Mouse (Mus musculus) hindbrain, embryonic 16.5 days (tissue): ENCODE measurements around the gene Htr5a. TPM values are rescaled to one million over a fixed set of nuclear protein-coding genes. Genes with fewer than 3 reads are reported as not detected.

ENCODE experiments used
- ATAC-seq: fragments of 200-750 bp; cut with Nextera tagmentation; 2 replicates; pipeline ENCODE4 v1.8.0; 2017; ENCODE audit warnings: moderate TSS enrichment, moderate library complexity
- H3K27ac ChIP-seq: fragments of 300-500 bp; sonication (generic); 2 replicates; pipeline ENCODE4 v1.5.1; 2014; ENCODE audit warnings: low read depth, mild to moderate bottlenecking, control low read depth, low read length, moderate library complexity
- H3K27me3 ChIP-seq: fragments of 300-500 bp; sonication (generic); replicated peaks from 2 replicates; pipeline ENCODE4 v1.6.1; 2014; ENCODE audit warnings: low read length; ENCODE audit not compliant: control insufficient read depth, insufficient read depth
- H3K36me3 ChIP-seq: fragments of 300-500 bp; sonication (generic); 2 replicates; pipeline ENCODE4 v1.6.1; 2014; ENCODE audit warnings: mild to moderate bottlenecking, low read length, moderate library complexity, mixed read lengths; ENCODE audit not compliant: control insufficient read depth, insufficient read depth
- H3K4me1 ChIP-seq: fragments of 300-500 bp; sonication (generic); 2 replicates; pipeline ENCODE4 v1.6.1; 2014; ENCODE audit warnings: low read depth, low read length; ENCODE audit not compliant: control insufficient read depth, insufficient read depth
- H3K4me2 ChIP-seq: fragments of 300-500 bp; sonication (generic); 2 replicates; pipeline ENCODE4 v1.6.1; 2014; ENCODE audit warnings: mild to moderate bottlenecking, low read length, control low read depth, moderate library complexity
- H3K4me3 ChIP-seq: fragments of 300-500 bp; sonication (generic); 2 replicates; pipeline ENCODE4 v1.5.1; 2014; ENCODE audit warnings: mild to moderate bottlenecking, low read length, control low read depth, moderate library complexity
- H3K9ac ChIP-seq: fragments of 300-500 bp; sonication (generic); 2 replicates; pipeline ENCODE4 v1.6.1; 2014; ENCODE audit warnings: low read depth, mild to moderate bottlenecking, control low read depth, low read length, moderate library complexity
- H3K9me3 ChIP-seq: fragments of 300-500 bp; sonication (generic); 2 replicates; pipeline ENCODE4 v1.6.1; 2014; ENCODE audit warnings: mild to moderate bottlenecking, low read length, moderate library complexity; ENCODE audit not compliant: control insufficient read depth
- WGBS: fragments of 180-500 bp; shearing (Covaris S2); extraction: QIAGEN DNeasy Blood & Tissue Kit; methylation state at CpG from one replicate; pipeline ENCODE4 v1.1.7; 2014; 5-methylcytosine and 5-hydroxymethylcytosine counted together
- polyA plus RNA-seq: library from polyadenylated mRNA; unstranded; fragments of >200 nt; fragmentation: Nextera tagmentation; extraction: Ambion mirVana; gene quantifications from 2 replicates; pipeline ENCODE4 v1.2.1, GENCODE M21; 2015

Htr5a gene
- polyA plus RNA-seq, 1 experiment from 2014 or later = 2.0 TPM

- Histone ChIP-seq H3K9ac (no peak overlapping the region), H3K4me2 (no peak overlapping the region), H3K27ac (no peak overlapping the region), H3K9me3 (no peaks in the 10 kb centered on the region), H3K4me1 (no peaks in the 10 kb centered on the region), H3K27me3 (no peaks in the 10 kb centered on the region), H3K36me3 (no peaks in the 10 kb centered on the region), H3K4me3 (no peak overlapping the region)
- no peak for ATAC-seq
- 83% methylated on average over 3 of the region's 3 CpGs for WGBS
Observed at GRCm38 (mm10) chr5:27879726-27880125, 37.8 kb downstream of the Htr5a start.

DNA sequence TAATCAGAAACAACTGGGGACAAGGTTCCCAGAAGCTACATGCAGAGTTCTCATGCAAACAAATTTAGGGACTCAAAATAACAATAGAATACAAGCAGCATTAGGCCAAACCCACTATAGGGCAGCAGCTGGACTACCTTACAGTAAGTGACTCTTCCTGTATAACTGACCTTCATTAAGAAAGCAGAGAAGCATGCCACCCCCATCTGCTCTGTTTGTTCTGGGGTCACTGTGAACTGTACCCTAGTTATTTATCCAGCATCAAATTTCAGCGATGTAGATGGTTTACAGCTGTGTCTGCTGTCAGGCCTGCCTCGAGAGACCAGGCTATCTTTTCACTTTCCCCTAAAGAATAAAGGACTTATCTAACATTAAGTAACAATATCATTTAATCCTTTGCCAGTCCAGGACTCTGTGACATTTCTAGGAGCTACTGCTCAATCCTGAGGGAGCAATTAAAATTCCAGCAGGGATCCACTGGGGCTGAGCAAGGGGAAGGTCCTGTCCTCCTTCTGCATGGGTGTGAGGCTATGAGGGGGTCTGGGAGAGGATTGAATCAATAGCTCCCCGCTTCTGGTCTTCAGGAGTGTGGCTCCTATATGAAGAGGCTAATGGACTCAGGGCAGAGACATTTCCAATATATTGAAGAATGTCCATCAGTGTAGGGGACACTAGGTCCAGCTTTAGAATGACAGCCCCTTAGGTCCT is 38.5 kb downstream of the Htr5a start:
- 78% methylated on average over 3 of the region's 3 CpGs for WGBS
- H3K4me2 ChIP-seq = no peak overlapping the region
- H3K4me3 ChIP-seq = no peak overlapping the region
- no peaks in the 10 kb centered on the region for H3K27me3 ChIP-seq
- H3K36me3 ChIP-seq = no peaks in the 10 kb centered on the region
- no peak for ATAC-seq
- no peak overlapping the region for H3K9ac ChIP-seq
- H3K27ac ChIP-seq = no peak overlapping the region
- no peaks in the 10 kb centered on the region for H3K9me3 ChIP-seq
- H3K4me1 ChIP-seq = no peaks in the 10 kb centered on the region

- H3K9ac ChIP-seq = no peak overlapping the region
- no peaks in the 10 kb centered on the region for H3K9me3 ChIP-seq
- H3K4me1 ChIP-seq = no peaks in the 10 kb centered on the region
- no peak for ATAC-seq
- H3K27me3 ChIP-seq = no peaks in the 10 kb centered on the region
- no peaks in the 10 kb centered on the region for H3K36me3 ChIP-seq
- no peak overlapping the region for H3K4me3 ChIP-seq
- WGBS = 84% methylated on average over 2 of the region's 2 CpGs
- H3K4me2 ChIP-seq = no peak overlapping the region
- H3K27ac ChIP-seq = no peak overlapping the region
Observed at GRCm38 (mm10) chr5:27881261-27881660, 39.3 kb downstream of the Htr5a start.

DNA sequence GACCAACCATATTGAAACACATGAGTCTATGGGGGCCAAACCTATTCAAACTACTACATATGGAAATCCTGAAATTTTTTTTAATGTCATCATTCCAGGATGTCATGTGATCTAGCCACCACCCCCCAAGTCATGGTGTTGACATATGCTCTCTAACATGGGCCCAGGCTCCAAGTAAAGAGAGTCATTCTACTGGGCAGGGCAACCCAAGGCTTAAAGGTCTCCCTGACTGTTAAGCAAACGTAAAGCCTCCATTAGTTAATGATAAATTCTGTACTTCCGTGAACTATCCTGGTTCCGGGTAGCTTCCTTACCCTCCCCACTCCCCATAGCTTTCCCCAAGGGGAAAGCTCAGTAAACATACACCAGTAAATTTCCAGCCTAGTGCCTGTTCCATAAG is 46.1 kb downstream of the Htr5a start:
- Histone ChIP-seq H3K9ac (no peak overlapping the region), H3K27ac (no peak overlapping the region), H3K27me3 (no peaks in the 10 kb centered on the region), H3K9me3 (peaks cover 4% of the 10 kb centered on the region; the same call in 1 of the 2 replicates), H3K4me1 (no peaks in the 10 kb centered on the region), H3K36me3 (no peaks in the 10 kb centered on the region), H3K4me2 (no peak overlapping the region), H3K4me3 (no peak overlapping the region)
- 79% methylated on average over 3 of the region's 3 CpGs for WGBS
- ATAC-seq = no peak

DNA sequence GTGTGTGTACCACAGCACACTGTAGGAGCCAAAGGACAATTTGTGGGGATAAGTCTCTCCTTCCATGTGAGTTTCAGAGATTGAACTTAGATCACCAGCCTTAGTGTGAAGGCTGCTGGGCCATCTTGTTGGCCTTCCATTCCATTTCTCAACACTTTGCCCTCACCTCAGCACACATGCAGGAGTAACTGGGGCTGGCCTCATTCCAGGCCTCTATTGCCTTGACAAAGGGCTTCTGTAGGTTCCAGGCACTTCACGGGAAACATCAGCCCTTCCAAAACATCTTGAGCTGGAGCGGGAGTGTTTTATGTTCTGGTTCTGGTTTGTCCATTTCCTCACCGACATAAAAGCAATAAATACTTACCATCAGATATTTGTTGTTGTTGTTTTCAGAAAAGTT is 54.0 kb downstream of the Htr5a start:
- Histone ChIP-seq H3K27ac (no peak overlapping the region), H3K9ac (no peak overlapping the region), H3K4me3 (no peak overlapping the region), H3K4me2 (no peak overlapping the region), H3K36me3 (no peaks in the 10 kb centered on the region), H3K4me1 (no peaks in the 10 kb centered on the region), H3K27me3 (no peaks in the 10 kb centered on the region), H3K9me3 (no peaks in the 10 kb centered on the region)
- WGBS = 94% methylated on average over 3 of the region's 3 CpGs
- no peak for ATAC-seq

DNA sequence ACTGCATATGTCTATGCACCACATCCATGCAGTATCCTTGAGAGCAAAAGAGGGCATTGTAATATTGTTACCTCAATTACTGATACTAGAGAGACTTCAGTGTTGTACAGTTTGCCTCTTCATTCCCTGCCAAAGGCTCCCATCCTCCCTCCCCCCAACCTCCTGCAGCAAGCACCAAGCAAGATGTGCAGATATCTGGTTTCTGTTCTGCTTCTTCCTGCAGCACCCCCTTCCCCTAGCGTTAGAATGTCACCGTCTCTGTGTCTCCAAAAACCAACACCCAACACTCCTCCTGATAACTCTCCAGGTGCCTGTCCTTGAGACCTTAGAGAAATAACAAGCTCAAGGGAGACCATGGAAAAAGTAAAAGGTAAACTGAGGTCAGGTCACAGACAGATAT is 57.8 kb downstream of the Htr5a start:
- H3K9me3 ChIP-seq = no peaks in the 10 kb centered on the region; the same call in 1 of the 2 replicates
- H3K36me3 ChIP-seq = no peaks in the 10 kb centered on the region
- no peak for ATAC-seq
- no peak overlapping the region for H3K4me3 ChIP-seq
- H3K27ac ChIP-seq = no peak overlapping the region
- 89% methylated on average over 2 of the region's 2 CpGs for WGBS
- no peaks in the 10 kb centered on the region for H3K4me1 ChIP-seq
- H3K27me3 ChIP-seq = no peaks in the 10 kb centered on the region
- no peak overlapping the region for H3K4me2 ChIP-seq
- H3K9ac ChIP-seq = no peak overlapping the region

GRCm38 (mm10) chr5:27900186-27900585 is 58.2 kb downstream of the Htr5a start:
- no peaks in the 10 kb centered on the region for H3K4me1 ChIP-seq
- ATAC-seq = no peak
- WGBS = 88% methylated on average over 4 of the region's 4 CpGs

More at GRCm38 (mm10) chr5:27900186-27900585, 58.2 kb downstream of the Htr5a start:
- Histone ChIP-seq H3K36me3 (no peaks in the 10 kb centered on the region), H3K9ac (no peak overlapping the region), H3K4me2 (no peak overlapping the region), H3K27ac (no peak overlapping the region), H3K9me3 (no peaks in the 10 kb centered on the region; the same call in 1 of the 2 replicates), H3K4me3 (no peak overlapping the region), H3K27me3 (no peaks in the 10 kb centered on the region)

Other genes starting within 250 kb of the Htr5a start
- gene Paxip1, start 50.5 kb upstream of the Htr5a start, polyA plus RNA-seq = 19.6 and 25.8 TPM in 2 replicates
- 76.9 and 79.5 TPM in 2 replicates for gene Insig1, start 229.2 kb downstream of the Htr5a start, polyA plus RNA-seq